Mouse (Mus musculus): ENCODE measurements around the gene Bloc1s5.

The Bloc1s5 gene

DNA sequence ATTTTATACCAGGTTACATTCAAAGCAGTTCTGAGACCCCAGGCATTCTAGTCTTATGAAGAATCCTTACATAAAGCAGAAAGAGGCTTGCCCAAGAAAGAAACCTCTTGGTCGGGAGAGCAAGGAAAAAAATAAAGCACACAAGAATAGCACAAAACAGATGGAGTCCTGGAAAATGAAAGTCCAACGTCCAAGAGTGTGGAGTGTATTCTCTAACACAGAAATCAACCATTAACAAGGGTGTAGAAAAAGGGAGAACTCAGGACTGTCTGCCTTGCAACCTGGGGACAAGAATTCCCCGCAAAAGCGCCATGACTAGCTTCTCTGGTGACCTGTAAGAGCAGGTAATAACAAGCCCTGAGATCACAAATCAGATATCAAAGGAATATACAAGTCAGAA, 69.7 kb downstream of the Bloc1s5 start:
- DNase-seq (ENCODE audit: low read depth, low spot score), result no peak

DNA sequence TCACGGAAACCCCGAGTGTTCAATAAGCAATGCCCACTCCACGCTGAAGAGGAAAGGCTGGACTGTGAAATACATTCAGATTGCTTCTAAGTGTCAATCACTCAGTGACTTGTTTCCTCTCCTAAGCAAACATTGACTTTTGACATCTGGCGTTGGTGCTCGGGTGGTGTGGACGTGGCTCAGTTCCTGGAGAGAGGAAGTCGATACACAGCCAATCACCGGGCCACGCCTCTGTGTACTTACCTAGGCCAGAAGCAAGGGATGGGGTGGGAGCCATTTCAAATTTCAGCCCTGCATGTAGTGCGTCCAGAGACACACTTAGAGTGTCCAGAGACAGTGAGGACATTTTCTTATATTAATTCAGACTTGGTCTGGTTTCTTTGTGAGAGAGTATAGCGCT, 80.3 kb downstream of the Bloc1s5 start:
- DNase-seq (ENCODE audit: low read depth, low spot score), result no peak

DNA sequence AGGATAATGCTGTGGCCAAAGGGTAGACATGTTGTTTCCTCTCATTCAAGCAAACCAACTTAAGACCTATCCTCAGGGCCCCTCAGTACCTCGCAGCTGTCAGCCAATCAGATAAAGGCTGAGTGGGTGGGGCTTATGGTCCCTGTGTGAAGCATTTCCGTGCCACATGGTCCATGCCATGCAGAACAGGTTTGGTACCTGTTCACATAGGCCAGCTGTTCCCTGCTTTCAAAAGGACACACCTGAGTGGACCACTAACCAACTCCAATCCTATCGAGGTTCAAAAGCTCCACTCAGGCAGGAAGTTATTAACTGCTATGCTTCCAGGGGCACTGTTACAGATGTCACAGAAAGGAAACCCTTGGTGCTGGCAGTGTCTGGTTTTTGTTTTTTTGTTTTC, 80.7 kb downstream of the Bloc1s5 start:
- no peak for DNase-seq (ENCODE audit: low read depth, low spot score)

DNA sequence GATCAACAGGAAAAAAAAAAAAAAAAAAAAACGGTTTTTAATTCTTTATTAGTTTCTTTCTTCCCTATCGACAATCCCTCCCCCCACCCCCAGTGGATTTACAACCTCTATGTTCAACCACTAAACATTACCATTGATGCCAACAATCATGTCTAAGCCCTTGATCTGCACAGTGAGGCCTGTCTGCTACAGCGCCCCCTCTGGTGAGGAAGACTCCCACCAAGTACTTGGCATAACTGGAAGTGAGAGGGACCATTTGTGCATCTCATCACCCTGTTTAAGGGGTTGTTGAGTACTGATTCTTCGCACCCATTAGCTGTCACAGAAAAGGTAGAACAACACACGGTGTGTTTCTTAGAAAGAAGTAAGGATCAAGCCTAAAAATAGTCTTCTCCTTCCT, 86.2 kb downstream of the Bloc1s5 start:
- no peak for DNase-seq (ENCODE audit: low read depth, low spot score)

DNA sequence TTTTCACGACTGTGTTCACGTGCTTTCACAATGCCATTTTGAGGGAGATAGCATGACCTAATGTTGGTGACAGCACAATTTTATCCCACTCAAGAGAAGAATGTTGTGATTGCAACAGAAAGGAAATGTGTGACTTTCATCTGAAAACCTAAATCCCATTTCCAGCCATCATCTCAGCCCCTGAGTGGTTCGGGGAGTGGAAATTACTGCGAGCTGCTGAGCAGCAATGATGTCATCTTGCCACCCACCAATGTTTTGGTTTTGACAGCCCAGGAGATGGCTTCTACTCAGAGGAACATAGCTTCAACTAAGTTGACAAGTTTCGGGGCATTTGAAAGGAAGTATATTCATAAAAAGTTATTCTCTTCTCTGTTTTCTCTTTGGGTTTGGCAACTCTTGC, 87.2 kb downstream of the Bloc1s5 start:
- no peak for DNase-seq (ENCODE audit: low read depth, low spot score)

DNA sequence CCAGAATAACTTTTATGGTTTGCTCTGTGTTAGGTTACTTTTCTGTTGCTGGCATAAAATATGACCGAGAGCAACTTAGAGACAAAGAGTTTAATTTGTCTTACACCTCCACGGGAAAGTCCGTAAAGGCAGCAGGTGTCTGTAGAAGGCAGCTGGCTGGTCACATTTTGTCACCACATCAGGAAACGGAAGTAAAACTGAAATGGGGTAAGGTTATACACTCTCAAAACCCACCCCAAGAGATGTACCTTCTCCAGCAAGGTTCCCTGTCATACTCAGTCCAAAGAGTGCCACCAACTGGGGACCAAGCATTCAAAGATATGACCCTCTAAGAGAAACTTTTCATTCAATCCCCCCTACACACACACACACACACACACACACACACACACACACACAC, 88.2 kb downstream of the Bloc1s5 start:
- DNase-seq (ENCODE audit: low read depth, low spot score), result no peak

DNA sequence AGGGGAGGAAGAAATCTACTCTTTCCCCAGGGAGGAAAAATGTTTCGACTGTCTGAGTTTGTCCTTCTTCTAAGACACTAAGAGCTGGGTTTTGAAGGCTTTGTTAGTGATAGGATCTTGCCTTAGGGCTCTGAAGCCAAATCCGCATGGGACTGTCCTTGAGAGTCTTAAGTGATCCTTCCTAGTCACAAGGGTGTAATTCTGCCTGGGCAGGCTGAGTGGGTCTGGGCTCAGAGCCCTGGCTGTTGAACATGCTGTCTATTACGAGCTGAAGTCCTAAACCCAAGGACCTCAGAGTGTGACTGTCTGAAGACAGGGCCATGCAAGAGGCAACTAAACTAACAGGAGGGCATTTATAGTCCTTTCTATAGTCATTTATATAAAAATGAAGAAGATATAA, 89.4 kb downstream of the Bloc1s5 start:
- no peak for DNase-seq (ENCODE audit: low read depth, low spot score)

DNA sequence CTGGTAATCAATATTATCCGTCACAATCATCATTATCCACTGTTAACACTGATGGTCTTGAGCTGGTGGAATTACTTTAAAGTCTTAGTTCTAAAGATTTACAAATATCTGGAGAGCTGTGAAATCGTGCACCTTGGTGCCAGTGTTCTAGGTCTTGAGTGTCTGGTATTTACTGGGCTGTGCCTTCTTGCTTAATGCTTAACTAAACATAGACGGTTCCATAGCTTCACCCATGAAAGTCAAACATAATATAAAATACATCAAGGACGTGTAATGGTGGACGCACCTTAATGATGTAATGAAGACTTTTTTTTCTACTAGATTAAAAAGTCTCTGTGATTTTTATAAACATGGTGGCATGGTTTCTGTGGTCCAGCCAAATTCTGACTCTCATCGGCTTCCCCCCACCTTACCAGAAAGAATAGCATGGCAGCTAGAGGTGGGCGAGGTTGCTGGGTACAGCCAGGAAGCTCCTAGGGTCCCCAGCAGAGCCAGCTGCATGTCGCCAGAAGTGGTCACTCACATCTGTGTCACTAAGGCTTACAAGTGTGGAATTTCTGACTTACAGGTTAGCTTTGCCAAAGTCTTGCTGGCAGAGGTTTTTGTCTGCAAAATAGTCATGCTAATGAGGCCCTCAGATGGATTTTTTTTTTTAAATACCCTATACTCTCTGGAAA, 90.0 kb downstream of the Bloc1s5 start:
- no peak for DNase-seq (ENCODE audit: low read depth, low spot score)

DNA sequence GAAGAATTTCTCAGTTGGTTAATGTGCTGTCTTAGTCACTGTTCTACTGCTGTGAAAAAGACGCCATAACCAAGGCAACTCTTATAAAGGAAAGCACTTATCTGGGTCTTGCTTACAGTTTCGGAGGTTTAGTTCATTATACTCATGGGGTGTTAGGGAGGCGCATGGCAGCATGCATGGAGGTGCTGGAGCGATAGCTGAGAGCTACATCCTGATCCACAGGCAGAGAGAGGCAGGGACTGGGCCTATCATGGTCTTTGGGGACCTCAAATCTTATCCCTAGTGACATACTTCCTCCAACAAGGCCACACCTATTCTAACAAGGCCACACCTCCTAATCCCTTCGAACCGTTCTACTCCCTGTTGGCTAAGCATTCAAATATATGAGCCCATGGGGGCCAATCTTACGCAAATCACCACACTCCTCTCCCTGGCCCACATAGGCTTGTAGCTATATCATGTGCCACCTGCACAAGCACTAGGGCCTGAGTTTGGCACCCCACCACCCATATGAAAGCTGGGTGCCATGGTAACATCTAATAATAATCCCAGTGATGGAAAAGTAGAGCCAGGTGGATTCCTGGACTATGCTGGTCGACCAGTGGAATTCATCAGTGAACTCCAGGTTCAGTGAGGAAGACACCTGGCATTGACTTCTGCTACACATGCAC, 91.3 kb downstream of the Bloc1s5 start:
- DNase-seq (ENCODE audit: low read depth, low spot score), result no peak
